Mouse (Mus musculus): ENCODE data around the gene St6galnac4. TPM values are rescaled to one million over a fixed set of nuclear protein-coding genes. Genes with fewer than 3 reads are reported as not detected.

St6galnac4 gene
- total RNA-seq (2023) = 10 to 100 TPM; 44.7 to 45.7 TPM

GRCm38 (mm10) chr2:32586871-32587351 lies at the start of gene St6galnac4:
Gene St6galnac4 (plus strand): TSS chr2:32587095.

DNA sequence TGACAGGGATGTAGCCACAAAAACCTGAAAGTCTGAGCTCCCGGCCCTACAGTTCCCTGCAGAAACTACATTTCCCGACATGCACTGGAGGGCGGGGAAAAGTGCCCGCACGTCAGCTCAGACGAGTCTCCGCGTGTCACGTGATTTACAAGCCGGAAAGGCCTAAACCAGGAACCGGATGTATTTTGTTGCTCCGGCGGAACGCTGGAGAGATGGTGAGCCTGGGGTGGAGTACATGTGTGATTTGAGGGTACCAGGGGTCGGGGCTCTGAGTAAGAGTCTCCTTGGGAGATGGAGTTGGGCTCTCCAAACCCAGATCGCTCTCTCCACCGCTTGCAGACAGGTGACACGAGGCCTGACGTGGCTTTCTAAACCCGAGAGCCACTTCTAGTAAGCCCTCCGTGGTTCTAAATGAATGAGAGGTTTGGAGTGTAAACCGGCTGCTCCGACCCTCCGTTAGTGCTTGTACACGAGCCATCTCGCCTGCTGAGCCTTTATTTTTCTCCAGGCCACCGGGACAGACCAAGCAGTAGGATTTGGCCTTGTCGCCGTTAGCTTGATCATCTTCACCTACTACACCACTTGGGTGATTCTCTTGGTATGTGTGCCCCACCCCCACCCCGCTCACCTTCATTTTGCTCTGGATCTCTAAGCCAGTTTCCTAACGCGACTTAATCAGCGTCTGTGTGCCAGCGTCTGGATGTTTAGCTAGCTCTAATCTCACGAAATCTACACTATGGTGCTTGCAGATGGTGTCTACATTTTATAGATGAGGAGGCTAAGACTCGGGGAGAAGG lies 16.0 kb upstream of the St6galnac4 start, which contains the start of gene Dpm2:
TSS of gene Dpm2 (plus strand) at position 161 of the 797 bp plus-strand sequence.

DNA sequence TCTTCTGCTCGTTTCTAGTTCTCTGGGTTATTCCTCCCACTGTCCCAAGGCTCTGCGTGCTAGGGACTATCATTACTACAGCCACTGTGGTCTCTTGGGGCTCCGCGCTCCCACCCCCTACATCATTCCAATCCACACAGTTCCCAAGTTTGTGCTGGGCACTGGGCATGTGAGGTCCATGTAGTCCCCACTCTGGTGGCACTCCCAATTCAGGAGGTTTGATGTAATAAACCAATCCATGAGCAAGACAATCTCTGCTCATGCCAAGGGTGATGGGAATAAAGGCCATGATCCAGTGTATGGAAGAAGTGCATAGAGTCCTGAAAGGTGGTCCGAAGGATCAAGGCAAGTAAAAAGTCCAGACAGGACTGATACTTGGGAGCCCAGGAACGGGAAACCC lies 12.4 kb upstream of the St6galnac4 start, which contains the start of gene Pip5kl1:
TSS of gene Pip5kl1 (plus strand) at position 301 of the 400 bp plus-strand sequence.

DNA sequence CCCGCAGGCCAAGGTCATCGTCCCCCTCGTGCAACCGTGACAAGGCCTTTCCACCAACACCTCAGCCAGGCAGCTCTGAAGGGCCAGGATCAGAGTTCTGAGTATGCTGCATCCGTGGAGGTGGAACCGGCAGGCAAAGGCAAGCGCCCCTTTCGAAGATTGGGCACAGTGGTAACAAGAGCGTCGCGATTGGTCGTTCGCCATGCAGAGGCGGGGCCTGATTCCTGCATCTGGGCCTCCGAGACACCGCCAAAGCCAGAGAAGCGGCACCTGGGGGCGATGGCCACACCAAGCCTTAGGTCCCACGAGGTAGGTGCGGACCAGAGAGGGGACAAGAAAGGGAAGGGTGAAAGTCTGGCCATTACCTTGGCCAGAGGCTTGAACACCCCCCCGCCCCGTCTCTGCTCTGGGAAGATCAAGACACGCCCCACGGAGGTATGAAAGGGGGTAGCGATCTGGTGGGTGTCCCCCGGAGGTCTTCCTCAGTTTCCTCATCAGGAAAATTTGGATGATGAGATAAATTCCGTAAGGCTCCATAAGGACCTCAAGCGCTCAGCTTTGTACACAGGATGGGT lies 11.2 kb upstream of the St6galnac4 start, which contains the start of gene 9430097D07Rik:
TSS of gene 9430097D07Rik (minus strand) at position 99 of the 575 bp plus-strand sequence.

GRCm38 (mm10) chr2:32599409-32599808 lies 12.5 kb downstream of the St6galnac4 start, which contains the start of gene St6galnac6:
Gene St6galnac6 (plus strand): TSS chr2:32599709.

DNA sequence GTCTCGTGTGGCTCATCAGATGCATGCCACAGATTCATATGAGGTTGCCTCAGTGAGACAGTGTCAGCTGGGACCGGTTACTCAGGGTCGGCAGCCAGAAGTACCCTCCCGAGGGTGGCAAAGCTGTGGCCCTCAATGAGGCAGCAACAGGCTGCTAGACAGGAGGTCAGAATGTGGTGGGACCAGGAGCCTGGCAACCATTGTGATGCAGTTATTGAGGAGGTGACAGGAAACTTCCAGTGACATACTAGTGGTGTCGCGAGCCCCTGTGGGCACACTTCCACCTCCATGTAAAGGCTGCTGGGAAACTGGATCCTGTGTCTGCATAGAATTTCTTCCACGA lies 34.6 kb downstream of the St6galnac4 start, which contains the start of gene Ak1:
TSS of gene Ak1 (plus strand) at position 242 of the 343 bp plus-strand sequence.

DNA sequence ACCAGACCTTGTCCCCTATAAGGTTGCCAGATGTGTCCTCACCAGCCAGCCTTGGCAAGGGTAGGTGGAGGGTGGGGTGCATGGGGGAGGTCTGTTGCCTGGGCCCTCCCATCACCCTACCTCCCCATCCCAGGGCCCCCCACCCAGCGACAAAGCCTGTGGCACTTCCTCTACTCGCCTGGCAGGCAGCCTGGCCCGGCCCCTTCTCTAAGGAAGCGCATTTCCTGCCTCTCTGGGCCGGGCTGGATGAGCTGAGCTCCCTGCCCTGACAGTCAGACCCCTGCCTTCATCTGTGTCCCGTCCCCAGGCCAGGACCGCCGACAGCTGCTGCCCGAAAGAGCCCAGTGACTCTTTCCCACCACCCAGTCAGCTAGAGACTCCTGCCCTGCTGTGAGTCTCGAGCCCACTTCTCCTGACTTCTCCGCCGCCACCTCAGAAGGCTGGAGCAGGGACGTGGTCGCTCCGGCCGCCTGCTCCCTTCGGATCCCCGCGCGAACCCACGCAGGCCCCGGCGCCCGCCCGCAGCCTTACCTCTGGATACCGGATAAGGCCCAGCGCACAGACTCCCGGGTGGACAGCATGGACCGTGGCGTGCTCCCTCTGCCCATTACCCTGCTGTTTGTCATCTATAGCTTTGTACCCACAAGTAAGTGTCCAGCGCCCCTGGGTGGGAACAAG lies 59.6 kb downstream of the St6galnac4 start, which contains the start of gene Eng:
TSS of gene Eng (plus strand) at position 217 of the 678 bp plus-strand sequence.

Other genes with a start within 250 kb of the St6galnac4 start
- 100 to 1,000 TPM in 1 of 2 experiments, 10 to 100 TPM in 1; 97.5 to 110 TPM for gene Ciz1, start 234.8 kb upstream of the St6galnac4 start, total RNA-seq (2023)
- gene Dnm1, start 233.8 kb upstream of the St6galnac4 start, total RNA-seq (2023) = under 1 TPM; 0.55 to 0.79 TPM
- gene 1110008P14Rik, start 205.2 kb upstream of the St6galnac4 start, total RNA-seq (2023) = 10 to 100 TPM; 17.3 to 23.5 TPM
- gene Lcn2, start 198.8 kb upstream of the St6galnac4 start, total RNA-seq (2023) = 1 to 10 TPM; 1.8 to 3.3 TPM
- 1 to 10 TPM; 7.3 to 9.8 TPM for gene Ptges2, start 191.2 kb upstream of the St6galnac4 start, total RNA-seq (2023)
- 1 to 10 TPM; 6.8 to 9.2 TPM for gene Naif1, start 136.6 kb upstream of the St6galnac4 start, total RNA-seq (2023)
- gene Slc25a25, start 135.7 kb upstream of the St6galnac4 start, total RNA-seq (2023) = 10 to 100 TPM; 34.8 to 35.2 TPM
- 10 to 100 TPM; 18.9 to 19.9 TPM for gene Fam102a, start 51.8 kb upstream of the St6galnac4 start, total RNA-seq (2023)
- gene Dpm2, start 16.2 kb upstream of the St6galnac4 start, total RNA-seq (2023) = 10 to 100 TPM; 57.0 to 70.0 TPM
- under 1 TPM in 1 of 2 experiments, not detected in 1; 0.45 TPM for gene Pip5kl1, start 12.3 kb upstream of the St6galnac4 start, total RNA-seq (2023)
- not detected for gene 9430097D07Rik, start 11.4 kb upstream of the St6galnac4 start, total RNA-seq (2023)
- 10 to 100 TPM; 40.6 to 40.8 TPM for gene St6galnac6, start 12.6 kb downstream of the St6galnac4 start, total RNA-seq (2023)
- gene Ak1, start 34.7 kb downstream of the St6galnac4 start, total RNA-seq (2023) = under 1 TPM; 0.43 to 0.45 TPM
- 10 to 100 TPM; 25.0 to 28.9 TPM for gene Eng, start 59.5 kb downstream of the St6galnac4 start, total RNA-seq (2023)
- 1 to 10 TPM; 6.6 to 9.1 TPM for gene Fpgs, start 117.0 kb downstream of the St6galnac4 start, total RNA-seq (2023)
- 100 to 1,000 TPM; 175 to 202 TPM for gene Cdk9, start 126.0 kb downstream of the St6galnac4 start, total RNA-seq (2023)
- 100 to 1,000 TPM in 1 of 2 experiments, 10 to 100 TPM in 1; 91.5 to 106 TPM for gene Sh2d3c, start 134.0 kb downstream of the St6galnac4 start, total RNA-seq (2023)
- gene 6330409D20Rik, start 153.9 kb downstream of the St6galnac4 start, total RNA-seq (2023) = not detected
- 10 to 100 TPM; 22.6 to 23.5 TPM for gene Tor2a, start 170.1 kb downstream of the St6galnac4 start, total RNA-seq (2023)
- gene Ttc16, start 188.5 kb downstream of the St6galnac4 start, total RNA-seq (2023) = not detected
- 1 to 10 TPM; 2.8 to 5.7 TPM for gene Ptrh1, start 188.7 kb downstream of the St6galnac4 start, total RNA-seq (2023)
- not detected for gene Cfap157, start 197.3 kb downstream of the St6galnac4 start, total RNA-seq (2023)

Data from monocyte, adult 59 days (primary cell).